Mouse (Mus musculus): ENCODE data around the gene Gm7030. TPM values are rescaled to one million over a fixed set of nuclear protein-coding genes. Genes with fewer than 3 reads are reported as not detected.
"Not testable (repeated sequence)": the region's sequence is repeated elsewhere in the genome, so short reads cannot be mapped to it uniquely, and the experiment has no call there.

Gene Gm7030
- total RNA-seq, 2 experiments from 2014 or later: not detected

GRCm38 (mm10) chr17:36083870-36084451 lies 45.3 kb downstream of the Gm7030 start:
- DNase-seq: no peak
- intact Hi-C loops (cut with DNase I): no loop called here

GRCm38 (mm10) chr17:36083266-36083869 lies 45.9 kb downstream of the Gm7030 start:
- DNase-seq: peak; percentile 17 to 27
- intact Hi-C loops (cut with DNase I): no loop called here

GRCm38 (mm10) chr17:36082519-36083232 lies 46.5 kb downstream of the Gm7030 start:
- DNase-seq; intact Hi-C loops (cut with DNase I): not testable (repeated sequence)

GRCm38 (mm10) chr17:36081901-36082300 lies 47.3 kb downstream of the Gm7030 start:
- intact Hi-C loops (cut with DNase I): not testable (repeated sequence)

GRCm38 (mm10) chr17:36060829-36061228 lies 68.4 kb downstream of the Gm7030 start:
- intact Hi-C loops (cut with DNase I): loop anchor here (1.0 to 10.0 kb wide), 2 partner anchors 126 to 131 kb away; no protein-coding TSS in a partner anchor
- peak; percentile 80 to 87 for DNase-seq

More at GRCm38 (mm10) chr17:36081901-36082300, 47.3 kb downstream of the Gm7030 start:
- not testable (repeated sequence) for DNase-seq

Other genes starting within 250 kb of the Gm7030 start
- gene Dhx16, start 249.6 kb downstream of the Gm7030 start, total RNA-seq (2021): 10 to 100 TPM; 19.2 to 22.2 TPM
- gene 2310061I04Rik, start 232.0 kb downstream of the Gm7030 start, total RNA-seq (2021): 100 to 1,000 TPM; 109 to 112 TPM
- gene Atat1, start 219.3 kb downstream of the Gm7030 start, total RNA-seq (2021): 1 to 10 TPM; 6.6 to 6.8 TPM
- 10 to 100 TPM; 51.6 to 53.4 TPM for gene Mrps18b, start 213.0 kb downstream of the Gm7030 start, total RNA-seq (2021)
- gene Ppp1r10, start 213.0 kb downstream of the Gm7030 start, total RNA-seq (2021): 10 to 100 TPM; 22.6 to 44.3 TPM
- gene Abcf1, start 159.7 kb downstream of the Gm7030 start, total RNA-seq (2021): 10 to 100 TPM; 69.8 to 73.4 TPM
- gene Gnl1, start 149.6 kb downstream of the Gm7030 start, total RNA-seq (2021): 10 to 100 TPM; 28.6 to 32.7 TPM
- gene Prr3, start 149.2 kb downstream of the Gm7030 start, total RNA-seq (2021): 1 to 10 TPM; 3.9 to 6.3 TPM
- gene H2-T24, start 108.9 kb downstream of the Gm7030 start, total RNA-seq (2021): 10 to 100 TPM in 1 of 2 experiments, 1 to 10 TPM in 1; 6.5 to 14.0 TPM
- 10 to 100 TPM; 23.7 to 38.9 TPM for gene H2-T23, start 96.6 kb downstream of the Gm7030 start, total RNA-seq (2021)
- gene H2-T22, start 86.7 kb downstream of the Gm7030 start, total RNA-seq (2021): 1 to 10 TPM; 9.5 to 10.0 TPM
- not detected for gene Gm6034, start 86.5 kb downstream of the Gm7030 start, total RNA-seq (2021)
- 1 to 10 TPM; 3.4 to 4.3 TPM for gene Gm11127, start 71.1 kb downstream of the Gm7030 start, total RNA-seq (2021)
- gene Gm19684, start 7.7 kb downstream of the Gm7030 start, total RNA-seq (2021): under 1 TPM; 0.19 to 0.22 TPM
- not detected for gene Gm8909, start 39.1 kb upstream of the Gm7030 start, total RNA-seq (2021)
- gene H2-T3, start 60.9 kb upstream of the Gm7030 start, total RNA-seq (2021): not detected
- gene Rpp21, start 128.6 kb upstream of the Gm7030 start, total RNA-seq (2021): 10 to 100 TPM; 39.6 to 41.1 TPM
- gene Trim39, start 142.8 kb upstream of the Gm7030 start, total RNA-seq (2021): 1 to 10 TPM; 6.5 to 7.6 TPM
- gene H2-M10.2, start 157.1 kb upstream of the Gm7030 start, total RNA-seq (2021): not detected
- not detected for gene H2-M10.1, start 196.7 kb upstream of the Gm7030 start, total RNA-seq (2021)
- gene H2-M10.3, start 239.0 kb upstream of the Gm7030 start, total RNA-seq (2021): not detected

Data from heart, postnatal 36 days (tissue).